ENCODE assay signal across 8 mouse cellular contexts in genomic region chr3:135211805-135212657, GRCm38 (mm10). TPM values are rescaled to one million over a fixed set of nuclear protein-coding genes. Genes with fewer than 3 reads are reported as not detected.
A peak's percentile ranks its signal among the peaks of the same experiment; 100 is the strongest.
DNase-seq lines count a peak whose midpoint lies in the region; ATAC-seq lines count a peak whose summit lies in the region.

TSS of gene Cenpe (plus strand) at chr3:135212537.

- peaks cover 6% of the 10 kb centered on the region; the same call in 1 of the 2 replicates for H3K4me1 ChIP-seq in intestine, embryonic 14.5 days (replicated peaks; ENCODE audit: control insufficient read depth, insufficient read depth, low read length)

- 2% methylated on average over 29 of the region's 29 CpGs for WGBS in intestine, embryonic 14.5 days

- ATAC-seq in intestine, embryonic 14.5 days (replicated peaks; ENCODE audit: low FRiP score, low TSS enrichment, low read depth) = peak; percentile 96

- intact Hi-C loops in left cerebral cortex, postnatal 14 days (cut with DNase I) = no loop called here

- peak within 1 kb of the TSS; percentile 97 for H3K4me3 ChIP-seq in intestine, embryonic 14.5 days (ENCODE audit: low read depth, low read length)

- H3K4me2 ChIP-seq in intestine, embryonic 14.5 days (ENCODE audit: low read length) = peak within 1 kb of the TSS; percentile 76

- no peaks in the 10 kb centered on the region for H3K27me3 ChIP-seq in intestine, embryonic 14.5 days (replicated peaks; ENCODE audit: control insufficient read depth, insufficient read depth, low read length)

- DNase-seq in adrenal gland, adult 18-20 months (ENCODE audit: low spot score in 2 of 2) = peak; percentile 93
- DNase-seq in embryo, embryonic 11 days = peak; percentile 94
- DNase-seq in gastrocnemius, postnatal 25 days = peak; percentile 85
- peak; percentile 98 for DNase-seq in intestine, embryonic 14.5 days (ENCODE audit: low spot score)
- DNase-seq in left cerebral cortex, postnatal 14 days (ENCODE audit: low spot score in 2 of 2) = peak; percentile 72 to 89
- peak; percentile 95 for DNase-seq in mesoderm, embryonic 11.5 days (ENCODE audit: low read depth, low spot score)
- peak; percentile 61 to 70 for DNase-seq in right cerebral cortex, postnatal 36 days (ENCODE audit: low spot score in 2 of 2)
- DNase-seq in yolk sac, embryonic 10.5 days (ENCODE audit: low spot score) = peak; percentile 92

- peak within 1 kb of the TSS; percentile 71 for H3K9ac ChIP-seq in intestine, embryonic 14.5 days (ENCODE audit: low read length)

- peak within 1 kb of the TSS; percentile 43 for H3K27ac ChIP-seq in intestine, embryonic 14.5 days (ENCODE audit: low read depth)

- H3K9me3 ChIP-seq in intestine, embryonic 14.5 days (ENCODE audit: control insufficient read depth, low read length) = no peaks in the 10 kb centered on the region

- peaks cover 17% of the 10 kb centered on the region for H3K36me3 ChIP-seq in intestine, embryonic 14.5 days (ENCODE audit: control insufficient read depth, insufficient read depth, low read length)

RNA-seq across cellular contexts. Expression of gene Cenpe, which starts in this region (rescaled TPM):
- 1 to 10 TPM; 1.0 to 2.4 TPM for total RNA-seq in adrenal gland, adult 18-20 months (2021)
- total RNA-seq in gastrocnemius, postnatal 25 days (2021) = under 1 TPM; 0.33 to 0.54 TPM
- polyA plus RNA-seq in intestine, embryonic 14.5 days (2014; fragmentation: Nextera tagmentation; extraction: Ambion mirVana) = 27.9 and 30.8 TPM in 2 replicates
- total RNA-seq in left cerebral cortex, postnatal 14 days (2021) = 1 to 10 TPM; 1.7 to 2.4 TPM

Comparison
In these comparisons a context has a peak if more than half of its experiments do, and no peak if none do; other contexts are left out.
1. Peak in every context shown above with its lines: DNase-seq, ATAC-seq, H3K4me3 ChIP-seq and H3K27ac ChIP-seq.
2. Peak in DNase-seq in gastrocnemius, postnatal 25 days; RNA of the gene not detected or under 1 TPM.